Mouse (Mus musculus) ovary, adult 18-20 months (tissue): ENCODE results near the gene Col27a1.

Experiments used
- DNase-seq: peaks from one replicate; pipeline ENCODE4 v3.0.0; 2022; ENCODE audit warnings: low spot score, mixed read lengths

Col27a1 gene

GRCm38 (mm10) chr4:63225373-63225772, 11.6 kb downstream of the Col27a1 start:
- DNase-seq = no peak

- DNase-seq = peak; percentile 37
Observed at GRCm38 (mm10) chr4:63226164-63226882, 12.5 kb downstream of the Col27a1 start.

- no peak for DNase-seq
Observed at GRCm38 (mm10) chr4:63226883-63227235, 13.1 kb downstream of the Col27a1 start.

- no peak for DNase-seq
Observed at GRCm38 (mm10) chr4:63228943-63229342, 15.1 kb downstream of the Col27a1 start.

- no peak for DNase-seq
Observed at GRCm38 (mm10) chr4:63229991-63230581, 16.3 kb downstream of the Col27a1 start.

GRCm38 (mm10) chr4:63231121-63231520, 17.3 kb downstream of the Col27a1 start:
- peak; percentile 59 for DNase-seq

- no peak for DNase-seq
Observed at GRCm38 (mm10) chr4:63232542-63233020, 18.8 kb downstream of the Col27a1 start.

- no peak for DNase-seq
Observed at GRCm38 (mm10) chr4:63233557-63234452, 20.0 kb downstream of the Col27a1 start.

- DNase-seq = no peak
Observed at GRCm38 (mm10) chr4:63234852-63235251, 21.0 kb downstream of the Col27a1 start.

- no peak for DNase-seq
Observed at GRCm38 (mm10) chr4:63236235-63236634, 22.4 kb downstream of the Col27a1 start.

GRCm38 (mm10) chr4:63237225-63237624, 23.4 kb downstream of the Col27a1 start:
- DNase-seq = no peak

GRCm38 (mm10) chr4:63238141-63238540, 24.3 kb downstream of the Col27a1 start:
- no peak for DNase-seq

- DNase-seq = no peak
Observed at GRCm38 (mm10) chr4:63238722-63239121, 24.9 kb downstream of the Col27a1 start.

- no peak for DNase-seq
Observed at GRCm38 (mm10) chr4:63241031-63241430, 27.2 kb downstream of the Col27a1 start.

GRCm38 (mm10) chr4:63247991-63248390, 34.2 kb downstream of the Col27a1 start:
- no peak for DNase-seq

- DNase-seq = peak; percentile 24
Observed at GRCm38 (mm10) chr4:63248951-63249350, 35.1 kb downstream of the Col27a1 start.

GRCm38 (mm10) chr4:63251760-63252159, 38.0 kb downstream of the Col27a1 start:
- DNase-seq = no peak

- DNase-seq = no peak
Observed at GRCm38 (mm10) chr4:63253716-63254115, 39.9 kb downstream of the Col27a1 start.

- DNase-seq = no peak
Observed at GRCm38 (mm10) chr4:63254151-63254550, 40.3 kb downstream of the Col27a1 start.

- DNase-seq = no peak
Observed at GRCm38 (mm10) chr4:63256371-63256770, 42.6 kb downstream of the Col27a1 start.

- DNase-seq = no peak
Observed at GRCm38 (mm10) chr4:63257346-63257745, 43.5 kb downstream of the Col27a1 start.

GRCm38 (mm10) chr4:63258096-63258495, 44.3 kb downstream of the Col27a1 start:
- no peak for DNase-seq

- DNase-seq = no peak
Observed at GRCm38 (mm10) chr4:63259066-63259465, 45.3 kb downstream of the Col27a1 start.
